Mouse (Mus musculus) MEL (cell line): Measurements from ENCODE around the gene Ttyh2. TPM values are rescaled to one million over a fixed set of nuclear protein-coding genes. Genes with fewer than 3 reads are reported as not detected.
A peak's percentile ranks its signal among the peaks of the same experiment; 100 is the strongest.

Experiments used
- DNase-seq: peaks from one replicate; pipeline ENCODE4 v3.0.0; 2011; ENCODE audit warnings: low read depth, low spot score
- H3K27ac ChIP-seq: 2 replicates; pipeline ENCODE4 v1.5.1; 2012; ENCODE audit warnings: low read depth, mild to moderate bottlenecking, control low read depth, low read length, moderate library complexity; ENCODE audit not compliant: control insufficient read depth
- H3K27me3 ChIP-seq, 2 experiments: fragments of 150-350 bp in 1 of 2; sonication (generic) in 1 of 2; 2 replicates each; pipeline ENCODE4 v1.6.1; 2012; ENCODE audit warnings: low read length in 2 of 2, mild to moderate bottlenecking in 2 of 2, improper control_type of control experiment in 1 of 2, moderate library complexity in 1 of 2; ENCODE audit not compliant: insufficient read depth in 2 of 2, control insufficient read depth in 1 of 2
- H3K36me3 ChIP-seq, 2 experiments: 2 replicates each; pipeline ENCODE4 v1.6.1; 2012 to 2014; ENCODE audit warnings: low read length in 2 of 2, improper control_type of control experiment in 1 of 2, inconsistent platforms in 1 of 2, mild to moderate bottlenecking in 1 of 2; ENCODE audit not compliant: insufficient read depth in 2 of 2, control insufficient read depth in 1 of 2
- H3K4me1 ChIP-seq, 2 experiments: fragments of 150-350 bp in 1 of 2; sonication (generic) in 1 of 2; 2 replicates each; pipeline ENCODE4 v1.6.1; 2012; ENCODE audit warnings: low read length in 2 of 2, improper control_type of control experiment in 1 of 2, mild to moderate bottlenecking in 1 of 2; ENCODE audit not compliant: insufficient read depth in 2 of 2, control insufficient read depth in 1 of 2
- H3K4me3 ChIP-seq, 2 experiments: fragments of 150-350 bp in 1 of 2; sonication (generic) in 1 of 2; 2 replicates each; pipeline ENCODE4 v1.5.1; 2012; ENCODE audit warnings: low read depth in 2 of 2, low read length in 2 of 2, mild to moderate bottlenecking in 2 of 2, moderate library complexity in 2 of 2, control low read depth in 1 of 2, improper control_type of control experiment in 1 of 2; ENCODE audit not compliant: control insufficient read depth in 1 of 2, insufficient read depth in 1 of 2
- H3K79me2 ChIP-seq: 2 replicates; pipeline ENCODE4 v1.6.1; 2012; ENCODE audit warnings: mild to moderate bottlenecking, low read length, moderate library complexity; ENCODE audit not compliant: control insufficient read depth, poor library complexity, insufficient read depth
- H3K9ac ChIP-seq: 2 replicates; pipeline ENCODE4 v1.6.1; 2012; ENCODE audit warnings: low read depth, mild to moderate bottlenecking, control low read depth, low read length, moderate library complexity; ENCODE audit not compliant: control insufficient read depth, poor library complexity, severe bottlenecking
- H3K9me3 ChIP-seq: fragments of 150-350 bp; sonication (generic); replicated peaks from 2 replicates; pipeline ENCODE4 v1.6.1; 2012; ENCODE audit warnings: mild to moderate bottlenecking, low read length, improper control_type of control experiment, moderate library complexity; ENCODE audit not compliant: insufficient read depth
- CHD1 ChIP-seq: IDR thresholded peaks from 2 replicates; pipeline ENCODE4 v1.6.1; 2012; ENCODE audit warnings: low read depth, mild to moderate bottlenecking, inconsistent platforms, low read length, improper control_type of control experiment
- CHD2 ChIP-seq: IDR thresholded peaks from 2 replicates; pipeline ENCODE4 v1.6.1; 2011; ENCODE audit warnings: low read length, improper control_type of control experiment
- ETS1 ChIP-seq: IDR thresholded peaks from 2 replicates; pipeline ENCODE4 v1.6.1; 2012; ENCODE audit warnings: low read depth, mild to moderate bottlenecking, inconsistent platforms, low read length, improper control_type of control experiment, moderate library complexity
- MAX ChIP-seq: IDR thresholded peaks from 2 replicates; pipeline ENCODE4 v1.6.1; 2011; ENCODE audit warnings: low read length, improper control_type of control experiment
- MEF2A ChIP-seq: IDR thresholded peaks from 2 replicates; pipeline ENCODE4 v1.6.1; 2014; ENCODE audit warnings: low read depth, mild to moderate bottlenecking, inconsistent platforms, low read length, improper control_type of control experiment; ENCODE audit not compliant: poor library complexity, insufficient replicate concordance, severe bottlenecking; ENCODE audit errors: extremely low read depth
- MXI1 ChIP-seq: IDR thresholded peaks from 2 replicates; pipeline ENCODE4 v1.6.1; 2011; ENCODE audit warnings: mild to moderate bottlenecking, low read depth, low read length, improper control_type of control experiment
- MYB ChIP-seq: IDR thresholded peaks from 2 replicates; pipeline ENCODE4 v1.6.1; 2011; ENCODE audit warnings: mild to moderate bottlenecking, low read depth, low read length, improper control_type of control experiment
- MYC ChIP-seq: IDR thresholded peaks from 2 replicates; pipeline ENCODE4 v1.6.1; 2011; ENCODE audit warnings: low read depth, mild to moderate bottlenecking, low read length, improper control_type of control experiment, moderate library complexity
- SMC3 ChIP-seq: IDR thresholded peaks from 2 replicates; pipeline ENCODE4 v1.6.1; 2011; ENCODE audit warnings: low read depth, low read length, improper control_type of control experiment
- TBP ChIP-seq: IDR thresholded peaks from 2 replicates; pipeline ENCODE4 v1.8.0; 2011; ENCODE audit warnings: low read depth, low read length, improper control_type of control experiment
- UBTF ChIP-seq: IDR thresholded peaks from 2 replicates; pipeline ENCODE4 v1.6.1; 2012; ENCODE audit warnings: low read depth, mild to moderate bottlenecking, inconsistent platforms, low read length, improper control_type of control experiment, moderate library complexity, borderline replicate concordance; ENCODE audit not compliant: insufficient read depth
- ZC3H11A ChIP-seq: IDR thresholded peaks from 2 replicates; pipeline ENCODE4 v1.6.1; 2012; ENCODE audit warnings: low read depth, mild to moderate bottlenecking, inconsistent platforms, low read length, improper control_type of control experiment
- ZKSCAN1 ChIP-seq: IDR thresholded peaks from 2 replicates; pipeline ENCODE4 v1.6.1; 2012; ENCODE audit warnings: low read depth, mild to moderate bottlenecking, inconsistent platforms, low read length, improper control_type of control experiment, moderate library complexity
- polyA plus RNA-seq, 2 experiments: library from polyadenylated mRNA; stranded (reverse) in 1 of 2; unstranded in 1 of 2; fragments of >175 nt in 1 of 2; fragments of >200 nt in 1 of 2; gene quantifications; 2 replicates each; pipeline versions ENCODE4 v1.2.1 to v1.2.4; 2012; ENCODE audit warnings: low replicate concordance in 2 of 2, low read depth in 1 of 2; ENCODE audit not compliant: insufficient read length in 2 of 2, insufficient read depth in 1 of 2, missing spikeins in 1 of 2
- total RNA-seq: library from RNA; depleted of rRNA; stranded (reverse); fragments of 300-350 nt; gene quantifications from 2 replicates; pipeline ENCODE4 v1.2.3, GENCODE M21; 2012

Gene Ttyh2
- total and polyA plus RNA-seq, 3 experiments: 7.2 to 9.7 TPM; not detected in 1

- no peak for TF ChIP-seq MYB
- no peak for TF ChIP-seq MAX
Observed at GRCm38 (mm10) chr11:114662746-114663362, 12.4 kb upstream of the Ttyh2 start (continued).

- no peak overlapping the region for H3K27ac ChIP-seq
- no peak overlapping the region for H3K4me3 ChIP-seq
- DNase-seq: no peak
- no peak overlapping the region for H3K9ac ChIP-seq
- H3K36me3 ChIP-seq: peaks cover 0 to 3% of the 10 kb centered on the region in 2 experiments; a peak in 2 of 4 replicates
- peaks cover 6% of the 10 kb centered on the region for H3K79me2 ChIP-seq
- H3K9me3 ChIP-seq: no peaks in the 10 kb centered on the region
- TF ChIP-seq ZKSCAN1 (peak; percentile 84), UBTF (no peak)
- H3K4me1 ChIP-seq: peaks cover 8 to 10% of the 10 kb centered on the region in 2 experiments; a peak in 3 of 4 replicates
- no peaks in the 10 kb centered on the region for H3K27me3 ChIP-seq
Observed at GRCm38 (mm10) chr11:114664164-114664563, 11.1 kb upstream of the Ttyh2 start.

DNA sequence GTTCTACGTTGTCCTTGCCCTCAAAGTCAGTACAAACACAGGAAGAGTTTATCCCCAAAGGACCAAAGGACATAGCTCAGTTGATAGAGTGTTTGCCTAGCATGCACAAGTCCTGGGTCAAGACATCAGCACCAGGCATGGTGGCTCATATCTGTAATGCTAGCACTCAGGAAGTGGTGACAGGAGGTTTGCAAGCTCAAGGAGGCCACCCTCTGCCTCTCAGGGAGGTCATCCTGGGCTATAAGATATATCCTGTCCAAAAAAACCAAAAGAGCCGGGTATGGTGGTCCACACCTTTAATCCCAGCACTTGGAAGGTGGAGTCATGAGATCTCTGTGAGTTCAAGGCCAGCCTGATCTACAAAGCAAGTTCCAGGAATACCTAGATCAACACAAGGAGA is 9.8 kb upstream of the Ttyh2 start:
- H3K4me1 ChIP-seq: peaks cover 8 to 10% of the 10 kb centered on the region in 2 experiments; a peak in 3 of 4 replicates
- H3K9ac ChIP-seq: no peak overlapping the region
- DNase-seq: peak; percentile 37
- no peaks in the 10 kb centered on the region for H3K27me3 ChIP-seq
- H3K9me3 ChIP-seq: no peaks in the 10 kb centered on the region
- H3K79me2 ChIP-seq: peaks cover 19% of the 10 kb centered on the region
- TF ChIP-seq MYB (no peak), MYC (no peak), MEF2A (no peak), ETS1 (0 out of 2 replicates have a peak, but pooled peaks have one; percentile 6), ZC3H11A (no peak), TBP (no peak), SMC3 (no peak)
- H3K27ac ChIP-seq: no peak overlapping the region
- peaks cover 3 to 4% of the 10 kb centered on the region in 2 experiments for H3K36me3 ChIP-seq
- no peak overlapping the region for H3K4me3 ChIP-seq

GRCm38 (mm10) chr11:114666786-114667185 is 8.4 kb upstream of the Ttyh2 start:
- H3K36me3 ChIP-seq: peaks cover 12 to 14% of the 10 kb centered on the region in 2 experiments
- no peak for DNase-seq
- TF ChIP-seq MXI1: no peak
- TF ChIP-seq CHD2: 0 out of 2 replicates have a peak, but pooled peaks have one; percentile 13
- peak; percentile 49; the same call in 1 of the 2 replicates for TF ChIP-seq CHD1
- TF ChIP-seq, all 39 proteins: peak for 2
- Histone ChIP-seq H3K4me1 (peaks cover 8 to 16% of the 10 kb centered on the region in 2 experiments; a peak in 3 of 4 replicates), H3K9ac (peak overlapping the region; percentile 75), H3K27ac (peak overlapping the region; percentile 83), H3K9me3 (no peaks in the 10 kb centered on the region), H3K4me3 (peak overlapping the region; percentile 50 to 65), H3K27me3 (no peaks in the 10 kb centered on the region), H3K79me2 (peaks cover 26% of the 10 kb centered on the region)
